Mouse (Mus musculus) liver, embryonic 11.5 days (tissue): ENCODE measurements around the gene Fntb. TPM values are rescaled to one million over a fixed set of nuclear protein-coding genes. Genes with fewer than 3 reads are reported as not detected.
"Not testable (repeated sequence)": the region's sequence is repeated elsewhere in the genome, so short reads cannot be mapped to it uniquely, and the experiment has no call there.

ENCODE experiments used
- ATAC-seq: fragments of 200-750 bp; cut with Nextera tagmentation; replicated peaks from 2 replicates; pipeline ENCODE4 v1.8.0; 2017; ENCODE audit warnings: moderate number of reproducible peaks, mild to moderate bottlenecking, moderate TSS enrichment, moderate library complexity; ENCODE audit not compliant: low FRiP score
- DNase-seq: peaks from one replicate; pipeline ENCODE4 v3.0.0-alpha.2; 2017; ENCODE audit warnings: low spot score
- H3K27ac ChIP-seq: fragments of 300-500 bp; sonication (generic); 2 replicates; pipeline ENCODE4 v1.5.1; 2014; ENCODE audit warnings: mild to moderate bottlenecking, low read depth, low read length, control low read depth
- H3K27me3 ChIP-seq: fragments of 300-500 bp; sonication (generic); replicated peaks from 2 replicates; pipeline ENCODE4 v1.6.1; 2014; ENCODE audit warnings: low read length, mixed read lengths; ENCODE audit not compliant: control insufficient read depth, insufficient read depth
- H3K36me3 ChIP-seq: fragments of 300-500 bp; sonication (generic); 2 replicates; pipeline ENCODE4 v1.6.1; 2014; ENCODE audit warnings: mild to moderate bottlenecking, low read length, moderate library complexity, mixed read lengths; ENCODE audit not compliant: control insufficient read depth, insufficient read depth
- H3K4me1 ChIP-seq: fragments of 300-500 bp; sonication (generic); replicated peaks from 2 replicates; pipeline ENCODE4 v1.6.1; 2014; ENCODE audit warnings: low read length, mixed read lengths; ENCODE audit not compliant: control insufficient read depth, insufficient read depth
- H3K4me2 ChIP-seq: fragments of 300-500 bp; sonication (generic); 2 replicates; pipeline ENCODE4 v1.6.1; 2014; ENCODE audit warnings: mild to moderate bottlenecking, control low read depth, moderate library complexity
- H3K4me3 ChIP-seq: fragments of 300-500 bp; sonication (generic); 2 replicates; pipeline ENCODE4 v1.5.1; 2014; ENCODE audit warnings: low read depth, low read length, control low read depth
- H3K9ac ChIP-seq: fragments of 300-500 bp; sonication (generic); 2 replicates; pipeline ENCODE4 v1.6.1; 2014; ENCODE audit warnings: low read depth, low read length, control low read depth
- H3K9me3 ChIP-seq: fragments of 300-500 bp; sonication (generic); 2 replicates; pipeline ENCODE4 v1.6.1; 2016; ENCODE audit warnings: low read length, inconsistent platforms, mixed read lengths; ENCODE audit not compliant: control insufficient read depth
- WGBS: fragments of 180-500 bp; shearing (Covaris S2); extraction: QIAGEN DNeasy Blood & Tissue Kit; methylation state at CpG from one replicate; pipeline ENCODE4 v1.1.7; 2014; 5-methylcytosine and 5-hydroxymethylcytosine counted together
- polyA plus RNA-seq: library from polyadenylated mRNA; unstranded; fragments of >200 nt; fragmentation: Nextera tagmentation; extraction: Ambion mirVana; gene quantifications from 2 replicates; pipeline ENCODE4 v1.2.1, GENCODE M21; 2014

Fntb gene
- polyA plus RNA-seq, 1 experiment from 2014 or later: 41.6 TPM

- not testable (repeated sequence) for H3K9me3 ChIP-seq, H3K27ac ChIP-seq, H3K27me3 ChIP-seq, DNase-seq, H3K36me3 ChIP-seq, H3K9ac ChIP-seq, ATAC-seq, H3K4me2 ChIP-seq, H3K4me1 ChIP-seq, H3K4me3 ChIP-seq
- 85% methylated on average over 6 of the region's 6 CpGs for WGBS
Measured at GRCm38 (mm10) chr12:76858788-76859187, 93.4 kb downstream of the Fntb start.

GRCm38 (mm10) chr12:76863651-76864050 is 98.3 kb downstream of the Fntb start:
- DNase-seq (no peak), ATAC-seq (no peak)
- WGBS: 86% methylated on average over 11 of the region's 11 CpGs
- H3K27me3 ChIP-seq: no peaks in the 10 kb centered on the region
- H3K4me2 ChIP-seq: no peak overlapping the region
- H3K9me3 ChIP-seq: no peaks in the 10 kb centered on the region
- H3K4me1 ChIP-seq: no peaks in the 10 kb centered on the region; the same call in none of the 2 replicates
- H3K36me3 ChIP-seq: no peaks in the 10 kb centered on the region; the same call in 1 of the 2 replicates
- no peak overlapping the region for H3K27ac ChIP-seq
- no peak overlapping the region for H3K9ac ChIP-seq
- no peak overlapping the region for H3K4me3 ChIP-seq

- Histone ChIP-seq H3K9ac (no peak overlapping the region), H3K27me3 (no peaks in the 10 kb centered on the region), H3K4me1 (no peaks in the 10 kb centered on the region; the same call in none of the 2 replicates), H3K4me3 (no peak overlapping the region), H3K36me3 (no peaks in the 10 kb centered on the region; the same call in 1 of the 2 replicates), H3K4me2 (no peak overlapping the region), H3K9me3 (no peaks in the 10 kb centered on the region), H3K27ac (no peak overlapping the region)
- DNase-seq (no peak), ATAC-seq (no peak)
- 88% methylated on average over 13 of the region's 13 CpGs for WGBS
Measured at GRCm38 (mm10) chr12:76865266-76865665, 99.9 kb downstream of the Fntb start.

DNA sequence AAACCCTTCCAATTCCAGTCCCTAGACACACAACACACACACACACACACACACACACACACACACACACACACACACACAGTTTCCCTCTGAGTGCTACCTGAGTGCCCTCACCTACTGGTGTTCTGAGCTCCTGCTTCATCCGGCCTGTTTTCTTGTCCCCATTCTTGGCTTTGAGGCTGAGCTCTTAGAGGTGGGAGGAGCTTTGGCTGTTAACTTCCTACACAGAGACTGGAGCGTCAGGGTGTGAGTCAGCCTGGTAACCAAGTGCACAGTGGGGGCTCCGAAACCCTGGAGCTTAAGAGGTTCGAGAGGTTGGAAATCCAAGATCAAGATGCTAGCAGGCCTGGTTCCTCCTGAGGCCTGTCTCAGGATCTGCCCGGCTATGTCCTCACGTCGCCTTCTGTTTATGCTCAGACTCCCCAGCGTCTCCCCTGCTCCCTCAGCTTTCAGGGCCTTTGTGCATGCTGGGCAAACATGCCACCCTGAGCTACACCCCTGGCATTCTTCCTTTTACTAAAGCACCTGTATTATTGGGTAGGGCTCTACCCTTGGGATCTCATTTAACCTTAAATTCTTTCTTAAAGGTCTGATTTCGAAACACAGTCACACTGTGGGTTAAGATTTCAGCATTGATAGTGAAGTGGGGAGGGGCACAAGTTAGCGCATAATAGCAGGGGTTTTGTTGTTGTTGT is 102.3 kb downstream of the Fntb start:
- H3K27me3 ChIP-seq: no peaks in the 10 kb centered on the region
- no peaks in the 10 kb centered on the region for H3K9me3 ChIP-seq
- WGBS: 68% methylated on average over 10 of the region's 10 CpGs
- no peaks in the 10 kb centered on the region; the same call in 1 of the 2 replicates for H3K36me3 ChIP-seq
- DNase-seq (no peak), ATAC-seq (no peak)
- H3K4me3 ChIP-seq: no peak overlapping the region
- no peak overlapping the region for H3K4me2 ChIP-seq
- no peak overlapping the region for H3K9ac ChIP-seq
- H3K4me1 ChIP-seq: no peaks in the 10 kb centered on the region; the same call in 1 of the 2 replicates
- no peak overlapping the region for H3K27ac ChIP-seq

GRCm38 (mm10) chr12:76868463-76869198 is 103.2 kb downstream of the Fntb start:
- Histone ChIP-seq H3K4me1 (no peaks in the 10 kb centered on the region; the same call in 1 of the 2 replicates), H3K4me3 (no peak overlapping the region), H3K36me3 (no peaks in the 10 kb centered on the region), H3K9me3 (no peaks in the 10 kb centered on the region), H3K9ac (no peak overlapping the region), H3K4me2 (no peak overlapping the region), H3K27ac (no peak overlapping the region), H3K27me3 (no peaks in the 10 kb centered on the region)
- 77% methylated on average over 14 of the region's 14 CpGs for WGBS
- ATAC-seq (no peak), DNase-seq (no peak)

GRCm38 (mm10) chr12:76869561-76869960 is 104.2 kb downstream of the Fntb start:
- Histone ChIP-seq H3K36me3 (no peaks in the 10 kb centered on the region), H3K9ac (no peak overlapping the region), H3K4me3 (no peak overlapping the region), H3K27ac (no peak overlapping the region), H3K4me2 (no peak overlapping the region), H3K27me3 (no peaks in the 10 kb centered on the region), H3K9me3 (no peaks in the 10 kb centered on the region), H3K4me1 (no peaks in the 10 kb centered on the region; the same call in 1 of the 2 replicates)
- 88% methylated on average over 7 of the region's 7 CpGs for WGBS
- ATAC-seq (no peak), DNase-seq (no peak)

- H3K4me3 ChIP-seq: no peak overlapping the region
Measured at GRCm38 (mm10) chr12:76872767-76873316, 107.5 kb downstream of the Fntb start.

DNA sequence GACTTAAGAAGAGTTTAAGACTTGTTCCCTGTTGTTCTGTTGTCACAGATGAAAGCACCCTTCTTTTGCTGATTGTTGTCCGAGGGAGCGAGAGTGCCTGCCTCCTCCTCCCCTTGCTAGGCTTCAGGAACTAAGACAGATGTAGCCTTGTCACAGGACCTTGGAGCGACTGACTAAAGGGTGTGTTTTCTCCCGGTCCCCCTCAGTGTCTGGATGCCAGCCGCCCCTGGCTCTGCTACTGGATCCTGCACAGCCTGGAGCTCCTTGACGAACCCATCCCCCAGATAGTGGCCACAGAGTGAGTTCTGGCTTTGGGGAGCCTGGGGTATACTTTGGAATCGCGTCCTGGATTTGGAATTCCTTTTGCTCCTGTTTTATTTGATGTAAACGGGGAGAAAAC is 109.4 kb downstream of the Fntb start:
- DNase-seq: no peak
- Histone ChIP-seq H3K4me1 (no peaks in the 10 kb centered on the region), H3K27ac (no peak overlapping the region), H3K36me3 (no peaks in the 10 kb centered on the region), H3K9me3 (no peaks in the 10 kb centered on the region), H3K9ac (no peak overlapping the region), H3K4me2 (no peak overlapping the region), H3K4me3 (no peak overlapping the region), H3K27me3 (no peaks in the 10 kb centered on the region)
- WGBS: 74% methylated on average over 9 of the region's 9 CpGs
- ATAC-seq: no peak

More at GRCm38 (mm10) chr12:76872767-76873316, 107.5 kb downstream of the Fntb start:
- H3K27ac ChIP-seq: no peak overlapping the region
- H3K36me3 ChIP-seq: no peaks in the 10 kb centered on the region
- H3K27me3 ChIP-seq: no peaks in the 10 kb centered on the region
- WGBS: 80% methylated on average over 7 of the region's 7 CpGs
- H3K9ac ChIP-seq: no peak overlapping the region
- no peak for ATAC-seq
- H3K4me2 ChIP-seq: no peak overlapping the region
- no peaks in the 10 kb centered on the region for H3K4me1 ChIP-seq
- no peak for DNase-seq
- H3K9me3 ChIP-seq: no peaks in the 10 kb centered on the region
